Mouse (Mus musculus): ENCODE data around the gene Olfr972. TPM values are rescaled to one million over a fixed set of nuclear protein-coding genes. Genes with fewer than 3 reads are reported as not detected.
"Not testable (repeated sequence)": the region's sequence is repeated elsewhere in the genome, so short reads cannot be mapped to it uniquely, and the experiment has no call there.

Gene Olfr972
- not detected in 2 replicates for polyA plus RNA-seq (2015; fragmentation: Nextera tagmentation; extraction: Ambion mirVana)

DNA sequence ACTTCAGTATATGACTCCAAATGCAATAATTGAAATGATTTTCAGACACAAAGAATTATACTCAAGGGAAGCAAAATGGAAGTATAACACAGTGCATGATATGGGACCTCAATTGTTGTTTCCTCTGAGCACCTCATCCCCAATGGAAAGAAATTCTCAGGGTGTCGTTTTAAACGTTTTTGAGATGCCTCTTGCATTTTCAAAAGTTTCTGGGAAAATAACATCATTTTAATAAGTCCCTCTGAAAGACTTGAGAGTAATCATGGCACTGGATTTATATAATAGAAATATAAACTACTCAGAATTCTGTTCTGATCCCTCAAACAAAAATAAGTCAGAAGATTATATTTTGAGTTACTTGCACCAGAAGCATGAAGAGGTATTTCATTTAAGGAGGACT is at the start of gene Olfr972:
Gene Olfr972, plus strand, starts transcription at position 301 of the 400 bp plus-strand sequence.
- Histone ChIP-seq H3K4me3 (ENCODE audit: low read depth, low read length) (no peak within 1 kb of the TSS), H3K4me2 (ENCODE audit: low read depth, low read length) (no peak within 1 kb of the TSS), H3K27ac (ENCODE audit: low read length) (no peak within 1 kb of the TSS), H3K9ac (ENCODE audit: low read depth, low read length) (no peak within 1 kb of the TSS), H3K4me1 (ENCODE audit: control insufficient read depth, low read depth, low read length) (no peaks in the 10 kb centered on the region), H3K9me3 (replicated peaks; ENCODE audit: control insufficient read depth, low read length) (no peaks in the 10 kb centered on the region), H3K27me3 (ENCODE audit: control insufficient read depth, insufficient read depth, low read depth, low read length) (no peaks in the 10 kb centered on the region), H3K36me3 (ENCODE audit: control insufficient read depth, insufficient read depth) (no peaks in the 10 kb centered on the region)
- ATAC-seq (ENCODE audit: low read depth), result no peak
- 30% methylated on average over 2 of the region's 2 CpGs for WGBS (ENCODE audit: insufficient replicate concordance)

- H3K27ac ChIP-seq (ENCODE audit: low read length); H3K4me3 ChIP-seq (ENCODE audit: low read depth, low read length); ATAC-seq (ENCODE audit: low read depth); H3K9me3 ChIP-seq (replicated peaks; ENCODE audit: control insufficient read depth, low read length); H3K4me2 ChIP-seq (ENCODE audit: low read depth, low read length); H3K9ac ChIP-seq (ENCODE audit: low read depth, low read length); H3K27me3 ChIP-seq (ENCODE audit: control insufficient read depth, insufficient read depth, low read depth, low read length); H3K36me3 ChIP-seq (ENCODE audit: control insufficient read depth, insufficient read depth); H3K4me1 ChIP-seq (ENCODE audit: control insufficient read depth, low read depth, low read length): not testable (repeated sequence)
- WGBS (ENCODE audit: insufficient replicate concordance), result 69% methylated on average over 1 of the region's 2 CpGs
These were observed 29.6 kb upstream of the Olfr972 start, which contains the start of gene Olfr971 for GRCm38 (mm10) chr9:39836576-39836975. Olfr971 (plus strand) TSS chr9:39836876.

GRCm38 (mm10) chr9:39871986-39872385 is 5.8 kb downstream of the Olfr972 start:
- 61% methylated on average over 1 of the region's 1 CpGs for WGBS (ENCODE audit: insufficient replicate concordance)
- not testable (repeated sequence) for ATAC-seq (ENCODE audit: low read depth)

DNA sequence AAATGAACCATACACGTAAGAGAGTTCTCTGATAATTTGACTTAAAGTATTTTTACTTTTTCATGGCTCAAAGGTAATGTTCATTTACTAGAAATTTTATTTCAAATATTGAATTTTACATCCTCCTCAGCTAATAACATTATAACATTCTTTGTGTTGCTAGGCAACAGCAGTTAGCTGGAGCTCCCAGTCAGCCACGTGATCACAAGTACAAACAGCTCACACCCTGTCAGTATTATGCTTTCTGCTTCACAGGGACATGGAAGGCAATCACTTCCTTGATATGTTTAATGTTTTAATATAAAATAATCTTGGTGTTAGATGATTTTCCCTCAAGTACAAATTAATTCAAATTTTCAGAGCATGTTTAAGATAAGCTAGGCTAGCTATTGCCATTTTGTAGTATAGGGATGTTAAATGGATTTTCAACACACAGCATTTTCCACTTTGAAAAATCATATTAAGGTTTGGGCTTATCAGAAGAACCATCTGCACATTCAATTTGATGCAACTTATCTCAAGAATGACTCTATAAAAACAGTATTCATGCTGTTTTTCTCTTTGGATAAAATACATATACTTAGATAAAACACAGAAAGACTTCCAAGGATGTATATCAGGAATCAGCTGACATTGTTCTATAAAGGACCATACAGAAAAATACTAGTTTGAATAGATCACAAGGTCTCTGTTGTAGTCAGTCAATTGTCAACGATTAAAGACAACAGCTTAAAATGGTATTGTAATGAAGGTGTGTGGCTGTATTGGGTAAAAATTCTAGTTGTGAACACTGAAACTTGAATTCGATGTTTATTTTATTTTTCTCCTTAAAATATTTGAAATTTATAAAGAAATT is 11.5 kb downstream of the Olfr972 start:
- H3K9ac ChIP-seq (ENCODE audit: low read depth, low read length); H3K4me3 ChIP-seq (ENCODE audit: low read depth, low read length); H3K27ac ChIP-seq (ENCODE audit: low read length); H3K9me3 ChIP-seq (replicated peaks; ENCODE audit: control insufficient read depth, low read length); ATAC-seq (ENCODE audit: low read depth); H3K36me3 ChIP-seq (ENCODE audit: control insufficient read depth, insufficient read depth); H3K4me2 ChIP-seq (ENCODE audit: low read depth, low read length); H3K4me1 ChIP-seq (ENCODE audit: control insufficient read depth, low read depth, low read length); H3K27me3 ChIP-seq (ENCODE audit: control insufficient read depth, insufficient read depth, low read depth, low read length): not testable (repeated sequence)
- WGBS (ENCODE audit: insufficient replicate concordance), result no CpG with 5 or more reads among the region's 4 CpGs

More at GRCm38 (mm10) chr9:39871986-39872385, 5.8 kb downstream of the Olfr972 start:
- H3K4me1 ChIP-seq (ENCODE audit: control insufficient read depth, low read depth, low read length); H3K27ac ChIP-seq (ENCODE audit: low read length); H3K9me3 ChIP-seq (replicated peaks; ENCODE audit: control insufficient read depth, low read length); H3K9ac ChIP-seq (ENCODE audit: low read depth, low read length); H3K27me3 ChIP-seq (ENCODE audit: control insufficient read depth, insufficient read depth, low read depth, low read length); H3K36me3 ChIP-seq (ENCODE audit: control insufficient read depth, insufficient read depth); H3K4me2 ChIP-seq (ENCODE audit: low read depth, low read length); H3K4me3 ChIP-seq (ENCODE audit: low read depth, low read length): not testable (repeated sequence)

DNA sequence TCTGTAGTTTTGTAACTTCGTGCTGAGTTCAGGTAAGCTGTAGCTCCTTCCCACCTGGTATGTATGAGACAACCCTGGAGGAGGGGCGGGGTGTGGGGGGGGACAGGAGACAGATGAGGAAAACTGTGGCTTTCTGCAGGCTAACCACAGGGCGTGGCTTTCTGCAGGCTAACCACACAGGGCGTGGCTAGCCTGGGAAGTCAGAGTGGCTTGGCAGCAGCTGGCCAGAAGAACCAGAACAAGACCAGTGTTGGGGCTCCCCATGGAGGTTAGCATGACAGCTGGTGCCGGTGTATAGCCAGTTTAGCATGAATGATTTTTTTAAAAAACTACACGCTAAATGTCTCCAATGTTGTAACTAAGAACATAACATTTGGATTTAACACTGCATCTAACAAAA is 38.9 kb downstream of the Olfr972 start:
- Histone ChIP-seq H3K4me1 (ENCODE audit: control insufficient read depth, low read depth, low read length) (no peaks in the 10 kb centered on the region), H3K9ac (ENCODE audit: low read depth, low read length) (no peak overlapping the region), H3K36me3 (ENCODE audit: control insufficient read depth, insufficient read depth) (no peaks in the 10 kb centered on the region), H3K27ac (ENCODE audit: low read length) (no peak overlapping the region), H3K27me3 (ENCODE audit: control insufficient read depth, insufficient read depth, low read depth, low read length) (no peaks in the 10 kb centered on the region), H3K9me3 (replicated peaks; ENCODE audit: control insufficient read depth, low read length) (no peaks in the 10 kb centered on the region), H3K4me2 (ENCODE audit: low read depth, low read length) (no peak overlapping the region), H3K4me3 (ENCODE audit: low read depth, low read length) (no peak overlapping the region)
- ATAC-seq (ENCODE audit: low read depth), result peak; percentile 37; the same call in 1 of the 2 replicates
- WGBS (ENCODE audit: insufficient replicate concordance), result 15% methylated on average over 6 of the region's 6 CpGs

DNA sequence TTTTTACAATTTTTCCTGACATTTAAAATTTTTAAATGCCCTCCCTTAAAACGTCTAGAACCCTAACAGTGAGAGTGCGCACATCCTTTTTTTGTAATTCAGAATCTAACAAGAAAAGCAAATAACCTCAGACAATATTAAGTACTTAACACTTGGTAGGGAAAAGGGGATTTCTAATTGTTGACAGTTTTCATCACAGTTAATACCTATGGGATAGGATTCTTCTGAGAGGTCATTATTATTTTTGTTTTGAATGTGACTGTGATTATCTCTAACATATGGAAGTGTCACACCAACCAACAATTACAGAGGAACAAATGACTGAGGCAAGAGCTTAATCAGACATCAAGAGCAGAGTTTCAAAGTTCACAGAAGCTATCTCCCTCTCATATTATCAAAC is 40.8 kb downstream of the Olfr972 start, which contains the start of gene Olfr229:
Gene Olfr229, plus strand, starts transcription at position 301 of the 400 bp plus-strand sequence.
- Histone ChIP-seq H3K27me3 (ENCODE audit: control insufficient read depth, insufficient read depth, low read depth, low read length) (no peaks in the 10 kb centered on the region), H3K4me2 (ENCODE audit: low read depth, low read length) (no peak within 1 kb of the TSS), H3K9ac (ENCODE audit: low read depth, low read length) (no peak within 1 kb of the TSS), H3K4me1 (ENCODE audit: control insufficient read depth, low read depth, low read length) (no peaks in the 10 kb centered on the region), H3K36me3 (ENCODE audit: control insufficient read depth, insufficient read depth) (no peaks in the 10 kb centered on the region), H3K9me3 (replicated peaks; ENCODE audit: control insufficient read depth, low read length) (no peaks in the 10 kb centered on the region), H3K27ac (ENCODE audit: low read length) (no peak within 1 kb of the TSS), H3K4me3 (ENCODE audit: low read depth, low read length) (no peak within 1 kb of the TSS)
- ATAC-seq (ENCODE audit: low read depth), result no peak
- WGBS (ENCODE audit: insufficient replicate concordance), result 52% methylated on average over 2 of the region's 2 CpGs

DNA sequence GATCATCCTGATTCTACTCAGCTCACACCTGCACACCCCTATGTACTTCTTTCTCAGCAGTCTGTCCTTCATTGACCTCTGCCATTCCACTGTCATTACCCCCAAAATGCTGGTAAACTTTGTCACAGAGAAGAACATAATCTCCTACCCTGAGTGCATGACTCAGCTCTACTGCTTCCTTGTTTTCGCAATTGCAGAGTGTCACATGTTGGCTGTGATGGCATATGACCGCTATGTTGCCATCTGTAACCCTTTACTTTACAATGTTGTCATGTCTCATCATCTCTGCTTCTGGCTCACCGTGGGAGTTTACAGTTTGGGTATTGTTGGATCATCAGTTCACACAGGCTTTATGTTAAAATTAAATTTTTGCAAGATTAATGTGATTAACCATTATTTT is 43.7 kb downstream of the Olfr972 start:
- H3K27ac ChIP-seq (ENCODE audit: low read length), result no peak overlapping the region
- H3K4me2 ChIP-seq (ENCODE audit: low read depth, low read length), result no peak overlapping the region
- no peaks in the 10 kb centered on the region for H3K9me3 ChIP-seq (replicated peaks; ENCODE audit: control insufficient read depth, low read length)
- no peaks in the 10 kb centered on the region for H3K36me3 ChIP-seq (ENCODE audit: control insufficient read depth, insufficient read depth)
- H3K4me3 ChIP-seq (ENCODE audit: low read depth, low read length), result no peak overlapping the region
- no peak overlapping the region for H3K9ac ChIP-seq (ENCODE audit: low read depth, low read length)
- H3K4me1 ChIP-seq (ENCODE audit: control insufficient read depth, low read depth, low read length), result no peaks in the 10 kb centered on the region
- H3K27me3 ChIP-seq (ENCODE audit: control insufficient read depth, insufficient read depth, low read depth, low read length), result no peaks in the 10 kb centered on the region
- no peak; the same call in 1 of the 2 replicates for ATAC-seq (ENCODE audit: low read depth)
- WGBS (ENCODE audit: insufficient replicate concordance), result 29% methylated on average over 3 of the region's 3 CpGs

Other genes with a start within 250 kb of the Olfr972 start
- gene Olfr960, start 245.0 kb upstream of the Olfr972 start, polyA plus RNA-seq (2015; fragmentation: Nextera tagmentation; extraction: Ambion mirVana), result not detected in 2 replicates
- gene Olfr961, start 221.3 kb upstream of the Olfr972 start, polyA plus RNA-seq (2015; fragmentation: Nextera tagmentation; extraction: Ambion mirVana), result not detected in 2 replicates
- gene Olfr963, start 199.2 kb upstream of the Olfr972 start, polyA plus RNA-seq (2015; fragmentation: Nextera tagmentation; extraction: Ambion mirVana), result not detected in 2 replicates
- not detected in 2 replicates for gene Olfr149, start 159.3 kb upstream of the Olfr972 start, polyA plus RNA-seq (2015; fragmentation: Nextera tagmentation; extraction: Ambion mirVana)
- not detected in 2 replicates for gene Olfr965, start 155.1 kb upstream of the Olfr972 start, polyA plus RNA-seq (2015; fragmentation: Nextera tagmentation; extraction: Ambion mirVana)
- not detected in 2 replicates for gene Olfr150, start 135.4 kb upstream of the Olfr972 start, polyA plus RNA-seq (2015; fragmentation: Nextera tagmentation; extraction: Ambion mirVana)
- not detected in 2 replicates for gene Olfr967, start 120.2 kb upstream of the Olfr972 start, polyA plus RNA-seq (2015; fragmentation: Nextera tagmentation; extraction: Ambion mirVana)
- not detected in 2 replicates for gene Olfr968, start 83.2 kb upstream of the Olfr972 start, polyA plus RNA-seq (2015; fragmentation: Nextera tagmentation; extraction: Ambion mirVana)
- gene Olfr969, start 75.5 kb upstream of the Olfr972 start, polyA plus RNA-seq (2015; fragmentation: Nextera tagmentation; extraction: Ambion mirVana), result not detected in 2 replicates
- gene Olfr970, start 57.6 kb upstream of the Olfr972 start, polyA plus RNA-seq (2015; fragmentation: Nextera tagmentation; extraction: Ambion mirVana), result not detected in 2 replicates
- not detected in 2 replicates for gene Olfr971, start 29.5 kb upstream of the Olfr972 start, polyA plus RNA-seq (2015; fragmentation: Nextera tagmentation; extraction: Ambion mirVana)
- gene Olfr229, start 40.9 kb downstream of the Olfr972 start, polyA plus RNA-seq (2015; fragmentation: Nextera tagmentation; extraction: Ambion mirVana), result not detected in 2 replicates
- not detected in 2 replicates for gene Olfr974, start 71.1 kb downstream of the Olfr972 start, polyA plus RNA-seq (2015; fragmentation: Nextera tagmentation; extraction: Ambion mirVana)
- gene Olfr975, start 85.6 kb downstream of the Olfr972 start, polyA plus RNA-seq (2015; fragmentation: Nextera tagmentation; extraction: Ambion mirVana), result not detected in 2 replicates
- not detected in 2 replicates for gene Olfr976, start 94.7 kb downstream of the Olfr972 start, polyA plus RNA-seq (2015; fragmentation: Nextera tagmentation; extraction: Ambion mirVana)
- gene Olfr978, start 125.7 kb downstream of the Olfr972 start, polyA plus RNA-seq (2015; fragmentation: Nextera tagmentation; extraction: Ambion mirVana), result not detected in 2 replicates
- not detected in 2 replicates for gene Olfr979, start 137.0 kb downstream of the Olfr972 start, polyA plus RNA-seq (2015; fragmentation: Nextera tagmentation; extraction: Ambion mirVana)
- not detected in 2 replicates for gene Olfr980, start 143.2 kb downstream of the Olfr972 start, polyA plus RNA-seq (2015; fragmentation: Nextera tagmentation; extraction: Ambion mirVana)
- not detected in 2 replicates for gene Olfr981, start 155.0 kb downstream of the Olfr972 start, polyA plus RNA-seq (2015; fragmentation: Nextera tagmentation; extraction: Ambion mirVana)
- not detected in 2 replicates for gene Olfr982, start 207.4 kb downstream of the Olfr972 start, polyA plus RNA-seq (2015; fragmentation: Nextera tagmentation; extraction: Ambion mirVana)
- gene Olfr983, start 227.2 kb downstream of the Olfr972 start, polyA plus RNA-seq (2015; fragmentation: Nextera tagmentation; extraction: Ambion mirVana), result not detected in 2 replicates
- not detected in 2 replicates for gene Olfr984, start 247.8 kb downstream of the Olfr972 start, polyA plus RNA-seq (2015; fragmentation: Nextera tagmentation; extraction: Ambion mirVana)